Mouse (Mus musculus) liver, embryonic 13.5 days (tissue): ENCODE data around the gene Col9a1. TPM values are rescaled to one million over a fixed set of nuclear protein-coding genes. Genes with fewer than 3 reads are reported as not detected.

Source experiments
- polyA plus RNA-seq: library from polyadenylated mRNA; unstranded; fragments of >200 nt; fragmentation: Nextera tagmentation; extraction: Ambion mirVana; gene quantifications from 2 replicates; pipeline ENCODE4 v1.2.1, GENCODE M21; 2015

Col9a1 gene
- polyA plus RNA-seq, 1 experiment from 2014 or later, result 0.12 TPM

Other genes starting within 250 kb of the Col9a1 start
- 38.6 and 42.9 TPM in 2 replicates for gene Sdhaf4, start 172.0 kb upstream of the Col9a1 start, polyA plus RNA-seq
- gene Fam135a, start 77.3 kb upstream of the Col9a1 start, polyA plus RNA-seq, result 4.2 and 5.2 TPM in 2 replicates